Mouse (Mus musculus) liver, adult 2 months (tissue): ENCODE results near the gene Nrxn3. TPM values are rescaled to one million over a fixed set of nuclear protein-coding genes. Genes with fewer than 3 reads are reported as not detected.

ENCODE experiments used
- DNase-seq: peaks from one replicate; pipeline ENCODE4 v3.0.0-alpha.2; 2011; ENCODE audit warnings: low read depth, low spot score; ENCODE audit errors: extremely low read depth
- H3K27ac ChIP-seq: fragments of 200-500 bp; replicated peaks from 2 replicates; pipeline ENCODE4 v1.5.1; 2012; ENCODE audit warnings: low read depth, mild to moderate bottlenecking, control low read depth, inconsistent platforms, low read length; ENCODE audit not compliant: insufficient read depth
- H3K27me3 ChIP-seq: fragments of 200-500 bp; 2 replicates; pipeline ENCODE4 v1.6.1; 2012; ENCODE audit warnings: mild to moderate bottlenecking, moderate library complexity, low read length, inconsistent platforms; ENCODE audit not compliant: control insufficient read depth, insufficient read depth
- H3K36me3 ChIP-seq: fragments of 200-500 bp; 2 replicates; pipeline ENCODE4 v1.6.1; 2012; ENCODE audit warnings: low read length, inconsistent platforms; ENCODE audit not compliant: control insufficient read depth, insufficient read depth
- H3K4me1 ChIP-seq: fragments of 200-500 bp; 2 replicates; pipeline ENCODE4 v1.6.1; 2011; ENCODE audit warnings: low read length; ENCODE audit not compliant: control insufficient read depth, insufficient read depth
- H3K4me3 ChIP-seq: fragments of 200-500 bp; 2 replicates; pipeline ENCODE4 v1.5.1; 2011; ENCODE audit warnings: low read depth, mild to moderate bottlenecking, control low read depth, low read length, moderate library complexity; ENCODE audit not compliant: insufficient read depth
- H3K79me2 ChIP-seq: fragments of 200-500 bp; 2 replicates; pipeline ENCODE4 v1.6.1; 2012; ENCODE audit warnings: inconsistent platforms, mild to moderate bottlenecking, low read length, moderate library complexity; ENCODE audit not compliant: control insufficient read depth, insufficient read depth
- H3K9ac ChIP-seq: fragments of 200-500 bp; 2 replicates; pipeline ENCODE4 v1.6.1; 2012; ENCODE audit warnings: low read depth, mild to moderate bottlenecking, control low read depth, inconsistent platforms, low read length
- CTCF ChIP-seq: fragments of 200-500 bp; IDR thresholded peaks from 2 replicates; pipeline ENCODE4 v1.5.1; 2011; ENCODE audit warnings: low read depth, low read length, control low read depth
- POLR2A ChIP-seq: fragments of 200-500 bp; IDR thresholded peaks from 2 replicates; pipeline ENCODE4 v1.6.1; 2011; ENCODE audit warnings: low read length, control low read depth; ENCODE audit not compliant: insufficient read depth; ENCODE audit errors: extremely low read depth
- WGBS: fragments of 180-500 bp; shearing (Covaris S2); methylation state at CpG from one replicate; pipeline ENCODE4 v1.1.7; 2018; 5-methylcytosine and 5-hydroxymethylcytosine counted together
- polyA plus RNA-seq: library from polyadenylated mRNA; depleted of rRNA; stranded (reverse); fragments of >200 nt; gene quantifications from 2 replicates; pipeline ENCODE4 v1.2.3, GENCODE M21; 2012
- total RNA-seq: library from RNA; depleted of rRNA; stranded (reverse); fragments of >200 nt; gene quantifications from 2 replicates; pipeline ENCODE4 v1.2.3, GENCODE M21; 2014

The Nrxn3 gene
- total and polyA plus RNA-seq, 2 experiments: 0.18 to 0.31 TPM

- H3K27ac ChIP-seq: no peak overlapping the region
- no peak for DNase-seq
- H3K4me3 ChIP-seq: no peak overlapping the region
- H3K36me3 ChIP-seq: no peaks in the 10 kb centered on the region
- no peak overlapping the region for H3K9ac ChIP-seq
- no peaks in the 10 kb centered on the region for H3K4me1 ChIP-seq
- no peaks in the 10 kb centered on the region for H3K27me3 ChIP-seq
- no peak for TF ChIP-seq CTCF
- TF ChIP-seq POLR2A: no peak
- no peaks in the 10 kb centered on the region for H3K79me2 ChIP-seq
- 84% methylated on average over 2 of the region's 2 CpGs for WGBS
These were observed 1107.3 kb downstream of the Nrxn3 start for GRCm38 (mm10) chr12:89829927-89830326.

- Histone ChIP-seq H3K27me3 (no peaks in the 10 kb centered on the region), H3K4me1 (no peaks in the 10 kb centered on the region), H3K4me3 (no peak overlapping the region), H3K79me2 (no peaks in the 10 kb centered on the region), H3K9ac (no peak overlapping the region), H3K36me3 (no peaks in the 10 kb centered on the region), H3K27ac (no peak overlapping the region)
- WGBS: 85% methylated on average over 5 of the region's 5 CpGs
- no peak for TF ChIP-seq CTCF
- no peak for TF ChIP-seq POLR2A
- DNase-seq: no peak
These were observed 1107.7 kb downstream of the Nrxn3 start for GRCm38 (mm10) chr12:89830350-89830749.

GRCm38 (mm10) chr12:89831300-89831699 lies 1108.6 kb downstream of the Nrxn3 start:
- Histone ChIP-seq H3K9ac (no peak overlapping the region), H3K4me3 (no peak overlapping the region), H3K27me3 (no peaks in the 10 kb centered on the region), H3K36me3 (no peaks in the 10 kb centered on the region), H3K79me2 (no peaks in the 10 kb centered on the region), H3K27ac (no peak overlapping the region), H3K4me1 (no peaks in the 10 kb centered on the region)
- TF ChIP-seq CTCF (no peak), POLR2A (no peak)
- WGBS: 84% methylated on average over 6 of the region's 6 CpGs
- no peak for DNase-seq

- no peak for DNase-seq
- TF ChIP-seq CTCF (no peak), POLR2A (no peak)
- Histone ChIP-seq H3K9ac (no peak overlapping the region), H3K79me2 (no peaks in the 10 kb centered on the region), H3K36me3 (no peaks in the 10 kb centered on the region), H3K4me1 (no peaks in the 10 kb centered on the region), H3K4me3 (no peak overlapping the region), H3K27ac (no peak overlapping the region), H3K27me3 (no peaks in the 10 kb centered on the region)
- WGBS: 53% methylated on average over 3 of the region's 3 CpGs
These were observed 1113.6 kb downstream of the Nrxn3 start for GRCm38 (mm10) chr12:89836271-89836670.

GRCm38 (mm10) chr12:89842861-89843260 lies 1120.2 kb downstream of the Nrxn3 start:
- H3K27ac ChIP-seq: no peak overlapping the region
- TF ChIP-seq POLR2A: no peak
- no peak for TF ChIP-seq CTCF
- no peaks in the 10 kb centered on the region for H3K36me3 ChIP-seq
- no peaks in the 10 kb centered on the region for H3K27me3 ChIP-seq
- DNase-seq: no peak
- no peak overlapping the region for H3K4me3 ChIP-seq
- no peak overlapping the region for H3K9ac ChIP-seq
- WGBS: 91% methylated on average over 1 of the region's 1 CpGs
- H3K4me1 ChIP-seq: no peaks in the 10 kb centered on the region
- H3K79me2 ChIP-seq: no peaks in the 10 kb centered on the region

GRCm38 (mm10) chr12:89848116-89848515 lies 1125.4 kb downstream of the Nrxn3 start:
- Histone ChIP-seq H3K9ac (no peak overlapping the region), H3K4me3 (no peak overlapping the region), H3K27ac (no peak overlapping the region), H3K4me1 (no peaks in the 10 kb centered on the region), H3K36me3 (no peaks in the 10 kb centered on the region), H3K79me2 (no peaks in the 10 kb centered on the region), H3K27me3 (no peaks in the 10 kb centered on the region)
- TF ChIP-seq CTCF: no peak
- TF ChIP-seq POLR2A: no peak
- 18% methylated on average over 1 of the region's 1 CpGs for WGBS
- no peak for DNase-seq

- no peak for DNase-seq
- no peaks in the 10 kb centered on the region for H3K4me1 ChIP-seq
- no peaks in the 10 kb centered on the region for H3K79me2 ChIP-seq
- H3K36me3 ChIP-seq: no peaks in the 10 kb centered on the region
- H3K27ac ChIP-seq: no peak overlapping the region
- no peak overlapping the region for H3K4me3 ChIP-seq
- no peak for TF ChIP-seq CTCF
- no peak for TF ChIP-seq POLR2A
- no peaks in the 10 kb centered on the region for H3K27me3 ChIP-seq
- WGBS: 71% methylated on average over 4 of the region's 4 CpGs
- H3K9ac ChIP-seq: no peak overlapping the region
These were observed 1131.7 kb downstream of the Nrxn3 start for GRCm38 (mm10) chr12:89854355-89854754.
